Mouse (Mus musculus) heart, adult 2 months (tissue): ENCODE measurements around the gene Tshz2. TPM values are rescaled to one million over a fixed set of nuclear protein-coding genes. Genes with fewer than 3 reads are reported as not detected.

Experiments used
- DNase-seq, 2 experiments: peaks; one replicate each; pipeline ENCODE4 v3.0.0; 2021
- H3K27ac ChIP-seq: fragments of 200-600 bp; 2 replicates; pipeline ENCODE4 v1.8.1; 2022
- H3K27me3 ChIP-seq: fragments of 200-500 bp; 2 replicates; pipeline ENCODE4 v1.6.1; 2012; ENCODE audit warnings: mild to moderate bottlenecking, low read length, inconsistent platforms, mixed read lengths; ENCODE audit not compliant: control insufficient read depth, insufficient read depth
- H3K36me3 ChIP-seq: fragments of 200-500 bp; 2 replicates; pipeline ENCODE4 v1.6.1; 2012; ENCODE audit warnings: low read length, inconsistent platforms; ENCODE audit not compliant: control insufficient read depth, insufficient read depth
- H3K4me1 ChIP-seq: fragments of 200-500 bp; 2 replicates; pipeline ENCODE4 v1.6.1; 2011; ENCODE audit warnings: low read length; ENCODE audit not compliant: control insufficient read depth, insufficient read depth
- H3K4me3 ChIP-seq: fragments of 200-600 bp; 2 replicates; pipeline ENCODE4 v1.8.1; 2022
- H3K79me2 ChIP-seq: fragments of 200-500 bp; replicated peaks from 2 replicates; pipeline ENCODE4 v1.6.1; 2012; ENCODE audit warnings: mild to moderate bottlenecking, inconsistent platforms, low read length, moderate library complexity, mixed read lengths; ENCODE audit not compliant: control insufficient read depth, insufficient read depth
- H3K9ac ChIP-seq: fragments of 200-500 bp; 2 replicates; pipeline ENCODE4 v1.6.1; 2012; ENCODE audit warnings: low read depth, mild to moderate bottlenecking, control low read depth, inconsistent platforms, low read length, mixed read lengths
- CTCF ChIP-seq: fragments of 200-600 bp; IDR thresholded peaks from 2 replicates; pipeline ENCODE4 v1.8.1; 2022; ENCODE audit warnings: antibody characterized with exemption, mild to moderate bottlenecking, moderate library complexity
- EP300 ChIP-seq: fragments of 200-500 bp; IDR thresholded peaks from 2 replicates; pipeline ENCODE4 v1.6.1; 2011; ENCODE audit warnings: low read depth, low read length, control low read depth; ENCODE audit not compliant: insufficient read depth
- POLR2A ChIP-seq: fragments of 200-500 bp; IDR thresholded peaks from 2 replicates; pipeline ENCODE4 v1.6.1; 2011; ENCODE audit warnings: mild to moderate bottlenecking, low read depth, low read length, control low read depth; ENCODE audit not compliant: insufficient read depth
- WGBS: fragments of 180-500 bp; shearing (Covaris S2); methylation state at CpG from one replicate; pipeline ENCODE4 v1.1.7; 2018; 5-methylcytosine and 5-hydroxymethylcytosine counted together
- intact Hi-C: fragments of 180-260 bp; cut with DNase I; formaldehyde crosslinking; loops from one replicate; pipeline ENCODE4 v1.15.1; 2025
- polyA plus RNA-seq: library from polyadenylated mRNA; depleted of rRNA; stranded (reverse); fragments of >200 nt; gene quantifications from 2 replicates; pipeline ENCODE4 v1.2.3, GENCODE M21; 2012
- total RNA-seq, 2 experiments: library from RNA; stranded (reverse); gene quantifications; 2 replicates each; pipeline ENCODE4 v1.2.3; 2021

Gene Tshz2
- total and polyA plus RNA-seq, 3 experiments, result 8.2 to 12.9 (median 12.1) TPM

- Histone ChIP-seq H3K27ac (no peak overlapping the region), H3K9ac (no peak overlapping the region), H3K4me1 (no peaks in the 10 kb centered on the region), H3K79me2 (no peaks in the 10 kb centered on the region), H3K27me3 (no peaks in the 10 kb centered on the region), H3K4me3 (no peak overlapping the region), H3K36me3 (no peaks in the 10 kb centered on the region)
- DNase-seq, result no peak
- 89% methylated on average over 9 of the region's 9 CpGs for WGBS
- TF ChIP-seq EP300 (no peak), POLR2A (no peak), CTCF (no peak)
- intact Hi-C loops, result no loop called here
These were observed 255.1 kb downstream of the Tshz2 start for GRCm38 (mm10) chr2:169887921-169888320.

DNA sequence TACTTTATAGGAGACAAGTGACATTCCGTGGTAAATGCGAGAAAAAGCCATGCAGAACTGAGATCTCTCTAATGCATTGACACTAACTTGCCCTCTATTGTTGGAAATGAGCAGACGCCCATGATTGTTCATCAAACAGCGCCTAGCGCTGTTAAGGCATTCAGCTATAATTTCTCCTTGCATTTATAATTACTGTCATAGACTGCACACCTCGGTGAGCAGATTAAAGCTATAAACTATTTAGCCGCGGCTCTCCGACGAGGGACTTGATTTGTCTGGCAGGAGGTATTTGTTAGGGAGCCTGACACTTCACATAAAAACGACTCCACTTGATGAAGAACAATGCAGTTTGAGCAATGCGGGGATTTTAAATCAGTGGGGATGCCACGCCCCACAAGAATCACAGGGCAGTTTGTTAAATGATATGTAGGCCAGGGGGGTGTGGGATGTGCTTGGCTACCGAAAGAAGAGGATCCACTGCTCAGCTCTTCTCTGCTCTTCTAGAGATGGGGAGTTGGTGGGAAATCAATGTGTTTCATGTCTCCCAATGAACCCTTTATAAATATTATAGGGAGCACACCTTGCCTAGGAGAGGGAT is 259.7 kb downstream of the Tshz2 start:
- intact Hi-C loops, result no loop called here
- 81% methylated on average over 14 of the region's 14 CpGs for WGBS
- H3K27ac ChIP-seq, result no peak overlapping the region
- no peak for DNase-seq
- no peaks in the 10 kb centered on the region for H3K4me1 ChIP-seq
- TF ChIP-seq CTCF (no peak), EP300 (no peak), POLR2A (no peak)
- H3K4me3 ChIP-seq, result no peak overlapping the region
- no peaks in the 10 kb centered on the region for H3K27me3 ChIP-seq
- H3K79me2 ChIP-seq, result no peaks in the 10 kb centered on the region
- no peak overlapping the region for H3K9ac ChIP-seq
- no peaks in the 10 kb centered on the region for H3K36me3 ChIP-seq

DNA sequence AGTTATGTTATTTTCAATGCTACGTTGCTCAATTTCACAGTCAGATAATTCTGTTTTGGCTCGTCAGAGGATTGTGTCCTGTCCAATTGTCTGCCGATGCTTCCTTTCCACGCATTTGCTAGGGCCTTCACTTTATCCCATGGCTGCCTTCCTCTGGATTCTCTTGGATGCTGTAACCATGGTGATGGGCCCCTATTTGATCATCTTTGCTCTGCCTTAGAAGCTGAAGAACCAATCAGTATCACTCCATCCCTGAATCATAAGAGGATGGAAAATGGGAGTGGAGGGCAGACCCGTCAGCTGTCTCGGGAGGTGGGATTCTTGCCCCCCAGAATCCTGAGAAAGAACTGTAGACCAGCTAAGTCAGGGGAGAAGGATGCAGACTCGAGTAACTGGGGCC is 270.1 kb downstream of the Tshz2 start:
- no peak for DNase-seq
- no peak for TF ChIP-seq POLR2A
- Histone ChIP-seq H3K27me3 (no peaks in the 10 kb centered on the region), H3K36me3 (no peaks in the 10 kb centered on the region), H3K79me2 (no peaks in the 10 kb centered on the region), H3K4me1 (no peaks in the 10 kb centered on the region), H3K4me3 (no peak overlapping the region), H3K27ac (no peak overlapping the region), H3K9ac (no peak overlapping the region)
- intact Hi-C loops, result no loop called here
- WGBS, result 82% methylated on average over 7 of the region's 7 CpGs

GRCm38 (mm10) chr2:169906396-169906795 is 273.6 kb downstream of the Tshz2 start:
- Histone ChIP-seq H3K4me3 (no peak overlapping the region), H3K4me1 (no peaks in the 10 kb centered on the region), H3K27me3 (no peaks in the 10 kb centered on the region), H3K36me3 (no peaks in the 10 kb centered on the region), H3K27ac (no peak overlapping the region), H3K9ac (no peak overlapping the region), H3K79me2 (no peaks in the 10 kb centered on the region)
- TF ChIP-seq CTCF, result no peak
- intact Hi-C loops, result no loop called here
- WGBS, result 34% methylated on average over 9 of the region's 9 CpGs
- DNase-seq, result no peak

- H3K9ac ChIP-seq, result no peak overlapping the region
- no peak for TF ChIP-seq CTCF
- no peak for TF ChIP-seq EP300
- no peaks in the 10 kb centered on the region for H3K27me3 ChIP-seq
- no peak for DNase-seq
- H3K36me3 ChIP-seq, result no peaks in the 10 kb centered on the region
- intact Hi-C loops, result no loop called here
- H3K4me1 ChIP-seq, result no peaks in the 10 kb centered on the region
- H3K79me2 ChIP-seq, result no peaks in the 10 kb centered on the region
- H3K27ac ChIP-seq, result no peak overlapping the region
- no peak overlapping the region for H3K4me3 ChIP-seq
- WGBS, result 83% methylated on average over 7 of the region's 7 CpGs
These were observed 275.2 kb downstream of the Tshz2 start for GRCm38 (mm10) chr2:169907979-169908378.

DNA sequence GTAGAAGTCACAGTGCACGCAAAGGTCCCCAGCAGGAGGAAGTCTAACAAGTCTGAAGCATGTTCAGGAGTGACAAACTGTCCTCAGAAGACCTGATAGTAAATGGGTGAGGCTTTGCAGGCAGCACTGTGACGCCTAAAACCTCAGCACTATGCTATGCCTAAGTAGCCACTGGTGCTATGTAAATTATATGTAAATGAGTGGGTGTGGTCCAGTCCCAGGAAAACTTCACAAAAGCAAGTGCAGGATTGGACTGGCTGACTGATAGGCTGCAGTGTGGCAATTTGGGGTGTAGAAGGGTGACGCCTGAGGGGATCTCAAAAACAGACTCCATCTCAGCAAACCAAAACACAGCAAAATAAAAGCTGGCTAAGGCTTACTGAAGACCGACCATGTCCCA is 277.8 kb downstream of the Tshz2 start:
- DNase-seq, result no peak
- Histone ChIP-seq H3K36me3 (no peaks in the 10 kb centered on the region), H3K4me1 (no peaks in the 10 kb centered on the region), H3K27me3 (no peaks in the 10 kb centered on the region), H3K4me3 (no peak overlapping the region), H3K79me2 (no peaks in the 10 kb centered on the region), H3K9ac (no peak overlapping the region), H3K27ac (no peak overlapping the region)
- intact Hi-C loops, result no loop called here
- 80% methylated on average over 4 of the region's 4 CpGs for WGBS
- TF ChIP-seq EP300, result no peak
- no peak for TF ChIP-seq CTCF
- no peak for TF ChIP-seq POLR2A
